Mouse (Mus musculus) CH12.LX (cell line): Measurements from ENCODE around the gene Ghr. TPM values are rescaled to one million over a fixed set of nuclear protein-coding genes. Genes with fewer than 3 reads are reported as not detected.

Experiments
- DNase-seq: peaks from one replicate; pipeline ENCODE4 v3.0.0-alpha.2; 2013; ENCODE audit errors: extremely low read depth
- H3K27ac ChIP-seq: 2 replicates; pipeline ENCODE4 v1.5.1; 2012; ENCODE audit warnings: low read depth, mild to moderate bottlenecking, control low read depth, moderate library complexity; ENCODE audit not compliant: insufficient read depth
- H3K27me3 ChIP-seq: replicated peaks from 2 replicates; pipeline ENCODE3; 2012; ENCODE audit warnings: inconsistent platforms
- H3K36me3 ChIP-seq, 2 experiments: replicated peaks in 1 of 2; 2 replicates each; pipeline versions ENCODE3 to v1.6.1; 2012; ENCODE audit warnings: inconsistent platforms in 1 of 2, low read length in 1 of 2, mild to moderate bottlenecking in 1 of 2, mixed read lengths in 1 of 2, moderate library complexity in 1 of 2; ENCODE audit not compliant: control insufficient read depth in 1 of 2, insufficient read depth in 1 of 2
- H3K4me1 ChIP-seq, 2 experiments: 2 replicates each; pipeline ENCODE4 v1.6.1; 2012; ENCODE audit warnings: inconsistent platforms in 1 of 2, moderate library complexity in 1 of 2; ENCODE audit not compliant: insufficient read depth in 2 of 2, control insufficient read depth in 1 of 2
- H3K4me2 ChIP-seq: 2 replicates; pipeline ENCODE4 v1.6.1; 2012; ENCODE audit warnings: low read depth, mild to moderate bottlenecking, control low read depth; ENCODE audit not compliant: poor library complexity, insufficient read depth, severe bottlenecking
- H3K4me3 ChIP-seq, 3 experiments: fragments of 150-350 bp in 1 of 3; sonication (generic) in 1 of 3; replicated peaks in 1 of 3; 2 replicates each; pipeline versions ENCODE3 to v1.5.1; 2011 to 2012; ENCODE audit warnings: low read depth in 2 of 3, low read length in 2 of 3, mild to moderate bottlenecking in 2 of 3, moderate library complexity in 2 of 3, control low read depth in 1 of 3, improper control_type of control experiment in 1 of 3, inconsistent platforms in 1 of 3, mixed read lengths in 1 of 3; ENCODE audit not compliant: poor library complexity in 1 of 3
- H3K79me2 ChIP-seq: replicated peaks from 2 replicates; pipeline ENCODE4 v1.6.1; 2012; ENCODE audit warnings: mild to moderate bottlenecking, moderate library complexity; ENCODE audit not compliant: control insufficient read depth, poor library complexity, insufficient read depth, severe bottlenecking; ENCODE audit errors: extremely low read depth
- H3K9ac ChIP-seq: 2 replicates; pipeline ENCODE4 v1.6.1; 2012; ENCODE audit warnings: low read depth, mild to moderate bottlenecking, control low read depth, moderate library complexity; ENCODE audit not compliant: insufficient read depth
- H3K9me3 ChIP-seq: replicated peaks from 2 replicates; pipeline ENCODE3; 2012; ENCODE audit warnings: low read length, inconsistent platforms, mixed read lengths
- CHD1 ChIP-seq: IDR thresholded peaks from 2 replicates; pipeline ENCODE4 v1.6.1; 2012; ENCODE audit warnings: low read depth, low read length, improper control_type of control experiment, inconsistent platforms
- CHD2 ChIP-seq: IDR thresholded peaks from 2 replicates; pipeline ENCODE4 v1.6.1; 2011; ENCODE audit warnings: low read length, improper control_type of control experiment
- CTCF ChIP-seq, 2 experiments: IDR thresholded peaks in 1 of 2; conservative IDR thresholded peaks in 1 of 2; 2 replicates each; pipeline ENCODE4 v1.5.1; 2011 to 2012; ENCODE audit warnings: low read depth in 2 of 2, low read length in 2 of 2, improper control_type of control experiment in 1 of 2, inconsistent platforms in 1 of 2, mild to moderate bottlenecking in 1 of 2, moderate library complexity in 1 of 2
- E2F4 ChIP-seq: IDR thresholded peaks from 2 replicates; pipeline ENCODE4 v1.6.1; 2011; ENCODE audit warnings: low read depth, low read length, improper control_type of control experiment; ENCODE audit not compliant: insufficient replicate concordance
- ELF1 ChIP-seq: IDR thresholded peaks from 2 replicates; pipeline ENCODE4 v1.6.1; 2014; ENCODE audit warnings: low read depth, mild to moderate bottlenecking, inconsistent platforms, low read length, improper control_type of control experiment
- GABPA ChIP-seq: IDR thresholded peaks from 2 replicates; pipeline ENCODE4 v1.6.1; 2012; ENCODE audit warnings: low read depth, low read length, improper control_type of control experiment, inconsistent platforms; ENCODE audit not compliant: insufficient replicate concordance
- HCFC1 ChIP-seq: IDR thresholded peaks from 2 replicates; pipeline ENCODE4 v1.6.1; 2012; ENCODE audit warnings: low read depth, mild to moderate bottlenecking, inconsistent platforms, low read length, improper control_type of control experiment
- JUND ChIP-seq: conservative IDR thresholded peaks from 2 replicates; pipeline ENCODE4 v1.6.1; 2011; ENCODE audit warnings: low read depth, low read length, improper control_type of control experiment
- KAT2A ChIP-seq: IDR thresholded peaks from 2 replicates; pipeline ENCODE4 v1.6.1; 2012; ENCODE audit warnings: low read length, improper control_type of control experiment, inconsistent platforms; ENCODE audit not compliant: insufficient replicate concordance
- MAX ChIP-seq: IDR thresholded peaks from 2 replicates; pipeline ENCODE4 v1.6.1; 2011; ENCODE audit warnings: low read length, improper control_type of control experiment
- MXI1 ChIP-seq: IDR thresholded peaks from 2 replicates; pipeline ENCODE4 v1.6.1; 2011; ENCODE audit warnings: mild to moderate bottlenecking, low read depth, low read length, improper control_type of control experiment
- MYC ChIP-seq: IDR thresholded peaks from 2 replicates; pipeline ENCODE4 v1.6.1; 2011; ENCODE audit warnings: low read depth, mild to moderate bottlenecking, improper control_type of control experiment, low read length
- NELFE ChIP-seq: IDR thresholded peaks from 2 replicates; pipeline ENCODE4 v1.6.1; 2011; ENCODE audit warnings: low read depth, low read length, improper control_type of control experiment
- POLR2AphosphoS2 ChIP-seq: IDR thresholded peaks from 2 replicates; pipeline ENCODE4 v1.6.1; 2011; ENCODE audit warnings: low read depth, low read length, improper control_type of control experiment
- RAD21 ChIP-seq: IDR thresholded peaks from 2 replicates; pipeline ENCODE4 v1.6.1; 2011; ENCODE audit warnings: low read depth, mild to moderate bottlenecking, low read length, improper control_type of control experiment, moderate library complexity
- SMC3 ChIP-seq: IDR thresholded peaks from 2 replicates; pipeline ENCODE4 v1.6.1; 2011; ENCODE audit warnings: low read depth, low read length, improper control_type of control experiment
- TBP ChIP-seq: conservative IDR thresholded peaks from 2 replicates; pipeline ENCODE4 v1.6.1; 2011; ENCODE audit warnings: low read depth, low read length, improper control_type of control experiment
- TCF12 ChIP-seq: IDR thresholded peaks from 2 replicates; pipeline ENCODE4 v1.6.1; 2014; ENCODE audit warnings: low read depth, mild to moderate bottlenecking, inconsistent platforms, low read length, improper control_type of control experiment
- UBTF ChIP-seq: IDR thresholded peaks from 2 replicates; pipeline ENCODE4 v1.6.1; 2012; ENCODE audit warnings: low read depth, mild to moderate bottlenecking, inconsistent platforms, low read length, improper control_type of control experiment, moderate library complexity
- USF1 ChIP-seq: IDR thresholded peaks from 2 replicates; pipeline ENCODE4 v1.6.1; 2014; ENCODE audit warnings: low read depth, mild to moderate bottlenecking, inconsistent platforms, low read length, improper control_type of control experiment
- USF2 ChIP-seq: conservative IDR thresholded peaks from 2 replicates; pipeline ENCODE4 v1.6.1; 2011; ENCODE audit warnings: low read depth, low read length, improper control_type of control experiment
- ZC3H11A ChIP-seq: IDR thresholded peaks from 2 replicates; pipeline ENCODE4 v1.6.1; 2012; ENCODE audit warnings: low read depth, mild to moderate bottlenecking, inconsistent platforms, low read length, improper control_type of control experiment
- ZKSCAN1 ChIP-seq: IDR thresholded peaks from 2 replicates; pipeline ENCODE4 v1.6.1; 2012; ENCODE audit warnings: low read depth, inconsistent platforms, low read length, improper control_type of control experiment, borderline replicate concordance
- ZMIZ1 ChIP-seq: IDR thresholded peaks from 2 replicates; pipeline ENCODE4 v1.6.1; 2012; ENCODE audit warnings: low read depth, mild to moderate bottlenecking, inconsistent platforms, low read length, improper control_type of control experiment
- dilution Hi-C: fragments of 300-500 bp; cut with MboI; formaldehyde crosslinking; loops from 2 replicates; pipeline ENCODE4 v1.14.3; 2020; ENCODE audit warnings: low sequenced_read_pairs; ENCODE audit not compliant: extremely low pct_unique_long_range_greater_than_20kb, extremely low pct_ligation_motif_present
- in situ Hi-C: fragments of 300-500 bp; cut with MboI; formaldehyde crosslinking; loops from 3 replicates; pipeline ENCODE4 v1.14.3; 2019; ENCODE audit warnings: low sequenced_read_pairs, low pct_ligation_motif_present, low pct_unique_long_range_greater_than_20kb, mixed read lengths
- polyA plus RNA-seq: library from polyadenylated mRNA; unstranded; fragments of >175 nt; gene quantifications from 2 replicates; pipeline ENCODE4 v1.2.1, GENCODE M21; 2012; ENCODE audit warnings: low read depth; ENCODE audit not compliant: insufficient read length
- total RNA-seq, 2 experiments: library from RNA; depleted of rRNA; stranded (reverse); fragments of 300-350 nt in 1 of 2; fragments of >200 nt in 1 of 2; gene quantifications; 2 replicates each; pipeline ENCODE4 v1.2.3; 2012 to 2014

Gene Ghr
- total and polyA plus RNA-seq, 3 experiments = 0.42 to 1.7 (median 0.89) TPM

GRCm38 (mm10) chr15:3469230-3469629 is 114.1 kb downstream of the Ghr start:
- Histone ChIP-seq H3K9ac (no peak overlapping the region), H3K79me2 (no peaks in the 10 kb centered on the region), H3K4me3 (no peak overlapping the region), H3K9me3 (no peaks in the 10 kb centered on the region), H3K27ac (no peak overlapping the region), H3K36me3 (no peaks in the 10 kb centered on the region), H3K4me2 (no peak overlapping the region), H3K4me1 (no peaks in the 10 kb centered on the region), H3K27me3 (no peaks in the 10 kb centered on the region)
- TF ChIP-seq RAD21 (no peak), E2F4 (no peak), ZC3H11A (no peak), UBTF (no peak), MYC (no peak), USF2 (no peak), HCFC1 (no peak), NELFE (no peak)
- no peak for DNase-seq
- dilution Hi-C loops = no loop called here
- in situ Hi-C loops = no loop called here

GRCm38 (mm10) chr15:3466608-3467007 is 116.7 kb downstream of the Ghr start:
- Histone ChIP-seq H3K27ac (no peak overlapping the region), H3K9me3 (no peaks in the 10 kb centered on the region), H3K4me3 (no peak overlapping the region), H3K4me1 (no peaks in the 10 kb centered on the region), H3K4me2 (no peak overlapping the region), H3K79me2 (no peaks in the 10 kb centered on the region), H3K27me3 (no peaks in the 10 kb centered on the region)
- dilution Hi-C loops (no loop called here), in situ Hi-C loops (no loop called here)
- no peak for DNase-seq
- TF ChIP-seq MAX (no peak), KAT2A (no peak), MXI1 (no peak), JUND (no peak), USF1 (no peak), GABPA (no peak), TCF12 (no peak), ELF1 (no peak), CHD1 (no peak), ZMIZ1 (no peak), TBP (no peak), CTCF (conservative IDR thresholded peaks at IDR 0.05 in 1 of 2, IDR thresholded peaks at IDR 0.05 in 1 of 2; ENCODE audit: low read depth in 2 of 2, low read length in 2 of 2) (no peak), POLR2AphosphoS2 (no peak), SMC3 (no peak), CHD2 (no peak), ZKSCAN1 (no peak), UBTF (no peak)
- TF ChIP-seq, all 38 proteins: peak for 0
- Histone ChIP-seq H3K36me3 (no peaks in the 10 kb centered on the region), H3K9ac (no peak overlapping the region)
